8 mouse cellular contexts compared by ENCODE assay signal in the genomic region with DNA sequence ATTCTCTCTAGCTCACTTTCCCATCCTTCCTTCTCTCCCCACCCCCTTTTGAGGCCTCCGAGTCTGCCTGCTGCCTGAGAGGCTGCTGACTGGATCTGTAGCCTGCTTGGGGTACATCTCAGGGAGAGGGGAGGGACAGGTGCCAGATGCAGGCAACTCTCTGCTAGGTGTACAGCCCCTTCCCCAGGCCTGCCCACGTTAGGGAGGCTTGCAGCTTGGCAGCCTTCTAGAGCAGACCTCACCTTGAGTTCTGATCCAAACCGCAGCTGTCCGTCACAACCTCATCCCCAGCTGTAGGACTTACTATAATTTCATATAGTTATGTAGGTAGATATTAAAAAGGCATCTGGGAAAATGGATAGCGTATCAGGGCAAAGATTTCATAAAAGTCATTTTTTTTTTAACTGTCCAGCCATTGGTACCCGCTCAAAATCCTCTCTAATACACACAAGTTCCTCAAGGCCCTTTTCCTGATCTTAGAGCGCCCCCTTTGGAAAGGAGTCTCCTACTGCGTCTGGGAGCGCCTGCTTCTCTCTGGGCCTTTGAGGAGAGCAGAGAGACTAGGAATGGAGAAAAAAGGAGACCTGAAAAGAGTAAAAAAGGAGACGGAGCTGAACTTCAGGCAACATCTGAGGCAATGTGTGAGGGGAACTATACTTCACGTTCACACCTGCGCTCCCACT.
DNase-seq lines count a peak whose midpoint lies in the region; ATAC-seq and TF ChIP-seq lines count a peak whose summit lies in the region.

No protein-coding gene starts in this region.

- DNase-seq in liver, adult 2 months (ENCODE audit: extremely low read depth, low read depth, low spot score), result no peak
- peak; percentile 27 for DNase-seq in adrenal gland, adult 2 months
- peak; percentile 85 for DNase-seq in embryo, embryonic 10 days (ENCODE audit: low spot score)
- DNase-seq in hindbrain, embryonic 14.5 days (ENCODE audit: low spot score), result peak; percentile 91
- peak; percentile 76 to 85 for DNase-seq in right cerebral cortex, postnatal 10 days (ENCODE audit: low spot score in 2 of 2)
- no peak for DNase-seq in urinary bladder, postnatal 4 days (ENCODE audit: low spot score in 2 of 2)

- no peak for ATAC-seq in liver, embryonic 12.5 days
- ATAC-seq in hindbrain, embryonic 14.5 days (ENCODE audit: low FRiP score), result peak; percentile 53; the same call in 1 of the 2 replicates
- 0 out of 2 replicates have a peak, but pooled peaks have one; percentile 11 for ATAC-seq in limb, embryonic 13.5 days (ENCODE audit: low FRiP score, low read depth)

- no peaks in the 10 kb centered on the region for H3K79me2 ChIP-seq in liver, adult 2 months (ENCODE audit: control insufficient read depth, insufficient read depth, low read length)

- no peak overlapping the region for H3K4me2 ChIP-seq in liver, embryonic 12.5 days
- H3K4me2 ChIP-seq in hindbrain, embryonic 14.5 days (replicated peaks), result no peak overlapping the region
- no peak overlapping the region for H3K4me2 ChIP-seq in limb, embryonic 13.5 days (replicated peaks)

- no peak overlapping the region for H3K27ac ChIP-seq in liver, adult 2 months (replicated peaks; ENCODE audit: insufficient read depth, low read depth, low read length)
- H3K27ac ChIP-seq in liver, embryonic 12.5 days, result no peak overlapping the region
- H3K27ac ChIP-seq in hindbrain, embryonic 14.5 days, result no peak overlapping the region
- H3K27ac ChIP-seq in limb, embryonic 13.5 days, result no peak overlapping the region

- H3K27me3 ChIP-seq in liver, adult 2 months (ENCODE audit: control insufficient read depth, insufficient read depth, low read length), result no peaks in the 10 kb centered on the region
- H3K27me3 ChIP-seq in liver, embryonic 12.5 days (replicated peaks), result peaks cover 19% of the 10 kb centered on the region
- no peaks in the 10 kb centered on the region for H3K27me3 ChIP-seq in hindbrain, embryonic 14.5 days (ENCODE audit: control insufficient read depth, insufficient read depth, low read length)
- peaks cover 6% of the 10 kb centered on the region; the same call in 1 of the 2 replicates for H3K27me3 ChIP-seq in limb, embryonic 13.5 days

- WGBS in liver, adult 2 months, result 32% methylated on average over 12 of the region's 12 CpGs
- 35% methylated on average over 12 of the region's 12 CpGs for WGBS in liver, embryonic 12.5 days (ENCODE audit: insufficient replicate concordance)
- WGBS in hindbrain, embryonic 14.5 days, result 34% methylated on average over 12 of the region's 12 CpGs
- 35% methylated on average over 12 of the region's 12 CpGs for WGBS in limb, embryonic 13.5 days

- no peaks in the 10 kb centered on the region for H3K4me1 ChIP-seq in liver, adult 2 months (ENCODE audit: control insufficient read depth, insufficient read depth, low read length)
- no peaks in the 10 kb centered on the region for H3K4me1 ChIP-seq in liver, embryonic 12.5 days
- H3K4me1 ChIP-seq in hindbrain, embryonic 14.5 days (replicated peaks; ENCODE audit: control insufficient read depth, insufficient read depth, low read length), result 0 out of 2 replicates have a peak, but pooled peaks cover 5% of the 10 kb centered on the region
- H3K4me1 ChIP-seq in limb, embryonic 13.5 days, result no peaks in the 10 kb centered on the region; the same call in 1 of the 2 replicates

- peak; percentile 42 for TF ChIP-seq CTCF in liver, adult 2 months (IDR thresholded peaks at IDR 0.05; ENCODE audit: low read depth, low read length)

- H3K4me3 ChIP-seq in liver, adult 2 months (ENCODE audit: insufficient read depth, low read depth, low read length), result no peak overlapping the region
- H3K4me3 ChIP-seq in liver, embryonic 12.5 days, result no peak overlapping the region
- H3K4me3 ChIP-seq in hindbrain, embryonic 14.5 days (replicated peaks; ENCODE audit: low read length), result no peak overlapping the region
- H3K4me3 ChIP-seq in limb, embryonic 13.5 days, result no peak overlapping the region

- H3K36me3 ChIP-seq in liver, adult 2 months (ENCODE audit: control insufficient read depth, insufficient read depth, low read length), result no peaks in the 10 kb centered on the region
- H3K36me3 ChIP-seq in liver, embryonic 12.5 days, result no peaks in the 10 kb centered on the region
- H3K36me3 ChIP-seq in hindbrain, embryonic 14.5 days (replicated peaks; ENCODE audit: control insufficient read depth, insufficient read depth), result no peaks in the 10 kb centered on the region
- H3K36me3 ChIP-seq in limb, embryonic 13.5 days, result no peaks in the 10 kb centered on the region

- H3K9me3 ChIP-seq in liver, embryonic 12.5 days (replicated peaks), result no peaks in the 10 kb centered on the region
- no peaks in the 10 kb centered on the region for H3K9me3 ChIP-seq in hindbrain, embryonic 14.5 days (ENCODE audit: control insufficient read depth, low read length)
- no peaks in the 10 kb centered on the region for H3K9me3 ChIP-seq in limb, embryonic 13.5 days

- TF ChIP-seq POLR2A in liver, adult 2 months (IDR thresholded peaks at IDR 0.05; ENCODE audit: extremely low read depth, insufficient read depth, low read length), result no peak

- H3K9ac ChIP-seq in liver, adult 2 months (ENCODE audit: low read depth, low read length), result no peak overlapping the region
- H3K9ac ChIP-seq in liver, embryonic 12.5 days, result no peak overlapping the region
- H3K9ac ChIP-seq in hindbrain, embryonic 14.5 days, result no peak overlapping the region
- H3K9ac ChIP-seq in limb, embryonic 13.5 days, result no peak overlapping the region

Comparison
In these comparisons a context has a peak if more than half of its experiments do, and no peak if none do; other contexts are left out.
1. DNase-seq: peak in adrenal gland, adult 2 months (single experiment), embryo, embryonic 10 days (single experiment), hindbrain, embryonic 14.5 days (single experiment) and right cerebral cortex, postnatal 10 days (2 of 2); none in liver, adult 2 months (single experiment) and urinary bladder, postnatal 4 days (0 of 2).